Mouse (Mus musculus) erythroblast, embryonic 14.5 days (primary cell): ENCODE measurements around the gene Dnmt3a. TPM values are rescaled to one million over a fixed set of nuclear protein-coding genes. Genes with fewer than 3 reads are reported as not detected.

Experiments
- H3K27me3 ChIP-seq: 2 replicates; pipeline ENCODE4 v1.6.1; 2012; ENCODE audit warnings: inconsistent platforms; ENCODE audit not compliant: control insufficient read depth
- H3K36me3 ChIP-seq: 2 replicates; pipeline ENCODE4 v1.6.1; 2012; ENCODE audit warnings: mild to moderate bottlenecking, inconsistent platforms; ENCODE audit not compliant: control insufficient read depth
- H3K4me1 ChIP-seq: 2 replicates; pipeline ENCODE4 v1.6.1; 2012; ENCODE audit warnings: inconsistent platforms; ENCODE audit not compliant: control insufficient read depth
- H3K4me3 ChIP-seq: replicated peaks from 2 replicates; pipeline ENCODE3; 2012; ENCODE audit warnings: moderate library complexity, mild to moderate bottlenecking, inconsistent platforms
- H3K9me3 ChIP-seq: 2 replicates; pipeline ENCODE4 v1.6.1; 2012; ENCODE audit warnings: low read length, inconsistent platforms, mixed read lengths; ENCODE audit not compliant: control insufficient read depth
- GATA1 ChIP-seq: IDR thresholded peaks from 2 replicates; pipeline ENCODE4 v1.6.1; 2012; ENCODE audit warnings: low read length, inconsistent platforms, mixed read lengths
- TAL1 ChIP-seq: IDR thresholded peaks from 3 replicates; pipeline ENCODE4 v1.6.1; 2012; ENCODE audit warnings: low read length, inconsistent platforms, mixed read lengths
- polyA plus RNA-seq: library from polyadenylated mRNA; stranded (reverse); fragments of >175 nt; gene quantifications from 2 replicates; pipeline ENCODE4 v1.2.3, GENCODE M21; 2012

The Dnmt3a gene
- polyA plus RNA-seq, 1 experiment: 0.16 TPM

DNA sequence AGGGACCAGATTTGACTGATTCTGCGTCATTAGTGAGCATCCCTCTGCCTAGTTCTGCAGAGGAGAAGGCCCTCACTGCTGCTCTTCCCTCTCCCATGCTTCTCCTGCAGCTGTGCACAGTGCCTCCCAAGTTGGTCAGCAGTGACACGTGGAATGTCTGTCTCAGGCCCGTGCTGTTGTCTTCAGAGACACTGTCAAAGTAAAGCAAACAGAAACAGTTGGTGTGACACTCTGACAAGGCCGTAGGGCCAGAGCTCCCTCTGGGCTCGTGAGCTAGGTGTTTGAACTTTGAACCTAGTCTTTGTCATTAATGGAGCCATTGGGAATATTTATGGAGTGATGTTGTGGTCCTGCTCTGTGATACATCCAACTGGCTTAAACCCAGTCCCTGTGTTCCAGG is 54.2 kb downstream of the Dnmt3a start:
- Histone ChIP-seq H3K36me3 (peaks cover 4% of the 10 kb centered on the region; the same call in 1 of the 2 replicates), H3K27me3 (no peaks in the 10 kb centered on the region), H3K9me3 (no peaks in the 10 kb centered on the region), H3K4me1 (peaks cover 11% of the 10 kb centered on the region), H3K4me3 (no peak overlapping the region)
- no peak for TF ChIP-seq TAL1
- TF ChIP-seq GATA1: no peak

DNA sequence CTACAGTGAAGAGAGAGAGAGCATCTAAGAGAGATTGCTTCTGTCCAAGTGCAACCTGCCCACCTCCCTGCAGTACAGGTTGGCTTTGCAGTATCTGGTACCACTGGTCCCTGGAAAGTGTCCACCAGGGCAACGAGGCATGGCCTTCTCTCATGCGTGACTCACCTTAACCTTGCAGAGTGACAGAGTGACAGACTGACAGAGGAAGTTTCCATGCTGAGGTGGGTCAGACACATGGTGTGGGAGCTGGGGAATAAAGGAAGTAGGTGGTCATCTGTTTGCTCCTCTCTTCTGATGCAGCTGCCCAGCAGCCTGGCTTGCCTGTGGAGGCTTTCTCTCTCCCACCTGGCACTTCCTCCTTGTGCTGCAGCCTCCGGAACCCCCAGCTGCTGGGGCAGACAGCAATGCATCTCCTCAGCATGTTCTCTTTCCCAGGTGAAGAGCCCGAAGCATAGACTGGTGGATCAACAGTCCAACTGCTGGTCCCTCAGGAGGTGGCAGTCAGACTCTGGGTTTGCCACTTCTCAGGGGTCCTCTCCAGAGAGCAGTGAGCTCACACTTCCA is 55.9 kb downstream of the Dnmt3a start:
- no peaks in the 10 kb centered on the region for H3K9me3 ChIP-seq
- no peaks in the 10 kb centered on the region; the same call in none of the 2 replicates for H3K4me1 ChIP-seq
- no peak for TF ChIP-seq TAL1
- no peak for TF ChIP-seq GATA1
- peaks cover 7% of the 10 kb centered on the region; the same call in 1 of the 2 replicates for H3K36me3 ChIP-seq
- no peaks in the 10 kb centered on the region for H3K27me3 ChIP-seq
- no peak overlapping the region for H3K4me3 ChIP-seq

DNA sequence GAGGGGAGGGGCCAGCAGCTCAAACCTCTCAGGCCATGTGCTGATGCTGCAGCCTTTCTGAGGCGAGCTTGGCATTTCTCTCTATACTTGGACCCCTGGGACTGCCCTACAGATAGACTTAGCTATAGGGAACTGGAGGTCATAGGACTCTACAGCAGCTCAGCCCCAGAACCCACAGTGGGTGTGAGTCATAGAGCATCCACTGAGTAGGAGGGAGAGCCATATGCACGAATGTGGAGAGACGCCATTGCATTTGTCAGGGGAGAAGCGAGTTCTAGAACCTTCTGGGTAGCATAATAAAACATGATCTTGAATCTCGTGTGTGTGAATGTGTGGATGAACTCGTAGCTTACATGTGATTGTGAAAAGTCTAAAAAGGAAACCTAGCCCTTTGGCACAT is 56.4 kb downstream of the Dnmt3a start:
- Histone ChIP-seq H3K4me3 (no peak overlapping the region), H3K9me3 (no peaks in the 10 kb centered on the region), H3K36me3 (peaks cover 7% of the 10 kb centered on the region; the same call in 1 of the 2 replicates), H3K4me1 (no peaks in the 10 kb centered on the region; the same call in 1 of the 2 replicates), H3K27me3 (no peaks in the 10 kb centered on the region)
- TF ChIP-seq TAL1: no peak
- no peak for TF ChIP-seq GATA1

DNA sequence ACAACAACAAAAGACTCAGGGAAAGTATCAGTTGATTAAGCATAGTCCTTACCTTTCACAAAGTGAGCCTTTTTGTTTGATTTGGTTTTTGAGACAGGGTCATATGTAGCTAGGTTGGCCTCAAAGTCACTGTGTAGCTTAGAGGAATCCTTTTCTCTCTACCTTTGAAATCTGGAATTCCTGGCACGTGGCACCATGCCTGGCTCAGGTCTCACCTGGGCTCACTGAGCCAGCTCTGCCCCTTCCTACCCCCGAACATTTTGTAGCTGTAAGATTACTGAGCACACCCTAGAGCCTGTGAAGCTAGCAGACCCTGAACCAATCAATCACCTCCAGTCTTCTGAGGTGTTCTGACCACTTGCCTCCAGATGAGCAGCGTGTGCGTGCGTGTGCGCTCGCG is 58.4 kb downstream of the Dnmt3a start:
- Histone ChIP-seq H3K27me3 (no peaks in the 10 kb centered on the region), H3K4me3 (no peak overlapping the region), H3K9me3 (no peaks in the 10 kb centered on the region), H3K4me1 (no peaks in the 10 kb centered on the region; the same call in 1 of the 2 replicates), H3K36me3 (peaks cover 7% of the 10 kb centered on the region; the same call in 1 of the 2 replicates)
- TF ChIP-seq TAL1 (no peak), GATA1 (no peak)

DNA sequence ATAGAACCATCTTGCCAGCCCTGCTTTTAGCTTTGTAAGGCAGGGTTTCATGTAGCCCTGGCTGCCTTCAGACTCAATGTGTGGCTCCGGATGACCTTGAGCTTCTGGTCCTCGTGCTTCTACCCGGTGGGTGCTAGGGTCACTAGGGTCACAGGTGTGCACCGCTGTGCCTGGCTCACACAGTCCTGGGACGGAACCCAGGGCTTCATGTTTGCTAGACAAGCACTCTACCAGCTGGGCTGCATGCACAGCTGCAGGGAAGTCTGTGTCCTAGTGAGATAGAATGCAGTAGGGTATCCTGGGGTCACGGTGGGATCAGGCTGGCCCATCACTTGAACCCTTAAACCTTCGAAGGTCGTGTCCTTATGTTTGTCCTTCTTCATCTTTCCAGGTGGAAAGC is 59.8 kb downstream of the Dnmt3a start:
- Histone ChIP-seq H3K4me1 (no peaks in the 10 kb centered on the region), H3K9me3 (no peaks in the 10 kb centered on the region), H3K27me3 (no peaks in the 10 kb centered on the region), H3K36me3 (peaks cover 7% of the 10 kb centered on the region; the same call in 1 of the 2 replicates), H3K4me3 (no peak overlapping the region)
- no peak for TF ChIP-seq GATA1
- no peak for TF ChIP-seq TAL1

DNA sequence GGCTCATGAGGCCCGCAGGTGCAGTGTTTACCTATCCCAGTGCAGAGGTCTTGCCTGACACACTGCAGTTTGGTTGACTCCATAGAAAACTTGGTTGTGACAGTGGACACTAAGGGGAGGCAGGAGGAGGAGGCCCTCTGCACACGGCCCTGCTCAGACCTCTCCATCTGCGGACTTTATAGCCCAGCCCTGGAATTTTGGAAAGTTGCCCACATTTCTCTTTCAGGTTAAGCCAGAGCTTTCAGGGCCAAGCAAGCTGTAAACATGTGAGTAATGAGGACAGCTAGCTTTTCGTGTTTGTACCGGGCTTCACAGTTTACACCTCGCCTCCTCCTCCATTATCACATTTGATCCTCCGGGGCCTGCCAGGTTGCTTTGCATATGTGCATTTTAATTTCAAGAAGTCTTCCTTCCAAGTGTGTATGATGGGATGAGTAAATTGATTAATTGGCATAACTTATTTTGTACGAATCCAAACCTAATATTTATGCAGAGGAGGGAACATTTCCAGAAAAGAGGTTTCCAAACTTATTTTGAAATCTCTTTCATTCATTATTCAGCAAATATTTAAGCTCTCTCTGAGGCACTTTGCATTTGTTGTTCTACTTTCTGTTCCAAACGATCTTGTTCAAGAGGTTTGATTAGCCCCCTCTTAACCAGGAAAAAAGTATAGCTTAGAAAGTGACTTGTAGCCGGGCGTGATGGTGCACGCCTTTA is 61.0 kb downstream of the Dnmt3a start:
- Histone ChIP-seq H3K27me3 (no peaks in the 10 kb centered on the region), H3K9me3 (no peaks in the 10 kb centered on the region), H3K4me1 (peaks cover 10% of the 10 kb centered on the region), H3K36me3 (peaks cover 4% of the 10 kb centered on the region; the same call in 1 of the 2 replicates), H3K4me3 (no peak overlapping the region)
- TF ChIP-seq GATA1 (no peak), TAL1 (no peak)

DNA sequence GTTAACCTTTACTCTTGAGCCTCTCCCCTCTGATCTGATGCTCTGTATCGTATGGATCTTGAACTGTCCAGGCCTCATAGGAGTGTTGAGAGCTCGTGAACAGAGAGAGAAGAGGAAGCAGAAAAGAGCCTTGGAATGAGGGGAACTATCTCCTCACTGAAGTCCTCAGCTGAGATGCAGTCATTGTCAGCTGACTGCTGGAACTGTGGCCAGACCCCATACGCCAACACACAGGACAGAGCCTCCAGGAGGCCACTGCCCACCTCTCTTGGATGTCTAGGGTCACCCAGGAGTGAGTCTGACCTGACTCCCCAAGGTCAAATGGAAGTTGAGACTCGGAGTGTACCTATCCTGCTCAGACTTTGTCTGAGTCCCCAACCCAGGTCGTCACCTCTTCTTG is 62.3 kb downstream of the Dnmt3a start:
- Histone ChIP-seq H3K9me3 (no peaks in the 10 kb centered on the region), H3K36me3 (peaks cover 2% of the 10 kb centered on the region; the same call in 1 of the 2 replicates), H3K4me1 (peaks cover 11% of the 10 kb centered on the region), H3K4me3 (no peak overlapping the region), H3K27me3 (no peaks in the 10 kb centered on the region)
- no peak for TF ChIP-seq GATA1
- no peak for TF ChIP-seq TAL1

DNA sequence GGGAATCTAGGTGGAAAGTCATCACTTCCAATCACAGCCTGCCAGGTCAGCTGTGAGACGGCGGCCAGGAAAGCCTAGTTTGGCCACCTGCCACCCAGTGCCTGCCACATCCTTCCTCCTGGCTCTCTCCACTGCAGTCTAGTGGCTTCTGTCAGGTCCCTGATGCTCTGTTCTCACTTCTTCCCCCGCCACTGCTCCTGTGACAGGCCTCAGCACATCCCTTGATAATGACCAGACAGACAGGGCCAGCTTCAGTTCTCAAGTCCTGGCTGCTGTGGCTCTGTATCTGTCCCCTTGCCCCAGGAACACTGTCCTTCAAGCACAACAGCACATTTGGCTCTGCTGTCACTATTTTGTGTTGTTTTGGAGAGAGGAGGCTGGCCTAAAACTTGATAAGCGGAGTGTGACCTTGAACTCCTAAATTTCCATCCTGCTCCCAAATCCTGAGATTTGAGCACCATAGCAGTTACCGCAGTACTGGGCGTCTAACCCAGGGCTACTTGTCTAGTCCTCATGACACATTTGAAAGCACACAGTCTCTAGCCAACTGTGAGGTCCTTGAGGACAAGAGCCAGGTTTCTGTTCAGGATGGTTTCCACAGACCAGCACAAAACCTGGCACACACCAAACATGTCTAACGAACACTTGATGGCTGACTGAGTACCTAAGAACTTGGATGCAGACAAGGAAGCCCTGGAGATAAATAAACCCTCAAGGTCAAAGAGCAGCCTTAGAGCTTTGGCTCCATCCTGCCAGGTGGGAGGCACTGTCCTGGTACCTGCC is 63.1 kb downstream of the Dnmt3a start:
- Histone ChIP-seq H3K36me3 (peaks cover 2% of the 10 kb centered on the region; the same call in 1 of the 2 replicates), H3K27me3 (no peaks in the 10 kb centered on the region), H3K4me1 (peaks cover 11% of the 10 kb centered on the region), H3K9me3 (no peaks in the 10 kb centered on the region), H3K4me3 (no peak overlapping the region)
- TF ChIP-seq GATA1 (no peak), TAL1 (no peak)

DNA sequence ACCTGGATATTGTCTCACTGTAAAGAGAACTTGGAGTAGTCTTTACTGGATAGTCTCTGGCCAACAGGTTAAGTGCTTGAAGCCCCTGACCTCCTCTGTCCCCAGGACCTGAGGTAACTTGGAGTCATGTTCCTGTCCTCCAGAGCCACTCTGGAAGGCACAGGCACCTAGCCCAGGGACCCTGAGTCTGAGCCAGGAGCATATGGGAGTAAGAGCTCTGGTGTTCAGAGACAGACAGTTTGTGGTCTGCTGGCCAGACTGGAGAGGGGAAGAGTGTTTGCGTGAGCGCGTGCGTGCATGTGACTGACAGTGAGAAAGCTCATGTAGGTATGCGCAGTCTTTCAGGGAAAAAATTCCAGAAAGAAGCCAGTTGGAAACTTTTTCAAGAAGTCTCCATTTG is 64.2 kb downstream of the Dnmt3a start:
- peaks cover 6% of the 10 kb centered on the region; the same call in 1 of the 2 replicates for H3K36me3 ChIP-seq
- H3K27me3 ChIP-seq: no peaks in the 10 kb centered on the region
- H3K9me3 ChIP-seq: no peaks in the 10 kb centered on the region
- no peak overlapping the region for H3K4me3 ChIP-seq
- H3K4me1 ChIP-seq: peaks cover 11% of the 10 kb centered on the region
- TF ChIP-seq TAL1: no peak
- no peak for TF ChIP-seq GATA1
